ENCODE assay signal across 31 mouse cellular contexts in the genomic region with DNA sequence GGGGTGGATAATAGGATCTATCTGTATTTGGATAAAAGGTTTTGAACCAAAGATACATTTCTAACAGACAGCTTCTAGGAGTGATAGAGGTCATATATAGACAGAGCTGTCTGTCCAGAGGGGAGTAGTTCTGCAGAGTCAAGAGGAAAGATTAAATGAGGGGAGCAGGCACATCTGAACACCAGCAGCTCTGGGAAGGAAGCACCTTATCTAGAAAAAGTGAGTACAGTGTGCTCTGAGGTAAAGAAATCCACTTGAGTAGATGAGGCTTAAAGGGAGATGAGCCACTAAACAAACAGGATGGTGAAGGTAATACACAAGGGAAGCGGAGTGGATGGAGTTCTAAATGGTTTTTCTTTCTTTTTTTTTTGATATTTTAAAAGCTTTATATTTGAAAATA. TPM values are rescaled to one million over a fixed set of nuclear protein-coding genes. Genes with fewer than 3 reads are reported as not detected.
"Had no signal": no experiment of that assay in that cellular context is flagged by ENCODE, and none has a peak within 500 bp of the region (broad histone marks: within the 10 kb centered on the region; RNA-seq: fewer than 3 reads in every experiment).

No protein-coding gene starts in this region.

- H3K4me2 ChIP-seq: lung, embryonic 15.5 days; midbrain, embryonic 12.5 days; midbrain, embryonic 15.5 days; neural tube, embryonic 12.5 days; neural tube, embryonic 15.5 days had no signal

- ATAC-seq: inflammation-experienced regulatory T-cells, adult 6 months; intestine, embryonic 16.5 days; midbrain, embryonic 15.5 days had no signal

- DNase-seq: kidney, adult 18-20 months; kidney, adult 9 months; kidney, postnatal 14 days; layer of hippocampus, adult 9-11 months; lung, adult 18-20 months; lung, postnatal 10 days; lung, postnatal 4 days; right cerebral cortex, adult 18-20 months; right cerebral cortex, postnatal 14 days; right cerebral cortex, postnatal 4 days; thymus, adult 2 months; thymus, postnatal 14 days; thymus, postnatal 4 days had no signal

- H3K9me3 ChIP-seq: lung, embryonic 15.5 days; midbrain, embryonic 12.5 days; midbrain, embryonic 15.5 days; neural tube, embryonic 12.5 days; neural tube, embryonic 15.5 days had no signal

- H3K27ac ChIP-seq: layer of hippocampus, adult 2 months; lung, embryonic 15.5 days; midbrain, embryonic 12.5 days; midbrain, embryonic 15.5 days; neural tube, embryonic 12.5 days; neural tube, embryonic 15.5 days; stomach, postnatal 0 days had no signal

- H3K4me3 ChIP-seq: layer of hippocampus, adult 2 months; lung, embryonic 15.5 days; midbrain, embryonic 12.5 days; midbrain, embryonic 15.5 days; neural tube, embryonic 12.5 days; neural tube, embryonic 15.5 days had no signal

- H3K9ac ChIP-seq: lung, embryonic 15.5 days; midbrain, embryonic 12.5 days; midbrain, embryonic 15.5 days; neural tube, embryonic 12.5 days; neural tube, embryonic 15.5 days had no signal

- H3K27me3 ChIP-seq: lung, embryonic 15.5 days; midbrain, embryonic 12.5 days; midbrain, embryonic 15.5 days; neural tube, embryonic 12.5 days; neural tube, embryonic 15.5 days had no signal

RNA-seq across cellular contexts. Expression of a gene that starts 20.5 kb away (rescaled TPM):
- total RNA-seq: layer of hippocampus, adult 2 months; layer of hippocampus, postnatal 25 days; left cerebral cortex, adult 18-20 months; left cerebral cortex, postnatal 36 days had no signal
- polyA plus RNA-seq: midbrain, embryonic 12.5 days had no signal

RNA-seq across cellular contexts. Expression of a gene that starts 53.3 kb away (rescaled TPM):
- total RNA-seq: layer of hippocampus, adult 2 months; layer of hippocampus, postnatal 25 days; left cerebral cortex, adult 18-20 months; left cerebral cortex, postnatal 36 days; megakaryocyte progenitor cell, adult 5-6 weeks had no signal
- polyA plus RNA-seq: inflammation-experienced regulatory T-cells, adult 6 months; intestine, embryonic 16.5 days; kidney, embryonic 16.5 days; large intestine, adult 2 months; limb, embryonic 11.5 days; limb, embryonic 14.5 days; lung, embryonic 15.5 days; midbrain, embryonic 12.5 days; midbrain, embryonic 15.5 days; neural tube, embryonic 12.5 days; neural tube, embryonic 15.5 days; stomach, embryonic 14.5 days; stomach, postnatal 0 days; thymus, adult 2 months had no signal
